Mouse (Mus musculus) adrenal gland, adult 8-10 months (tissue): ENCODE data around the gene Atr. TPM values are rescaled to one million over a fixed set of nuclear protein-coding genes. Genes with fewer than 3 reads are reported as not detected.
"Not testable (repeated sequence)": the region's sequence is repeated elsewhere in the genome, so short reads cannot be mapped to it uniquely, and the experiment has no call there.

Source experiments
- DNase-seq: peaks from one replicate; pipeline ENCODE4 v3.0.0; 2022
- total RNA-seq, 4 experiments: library from RNA; stranded (reverse); gene quantifications; 2 replicates each; pipeline ENCODE4 v1.2.4; 2022

Gene Atr
- total RNA-seq, 4 experiments from 2014 or later = 16.2 to 23.8 (median 18.5) TPM

DNA sequence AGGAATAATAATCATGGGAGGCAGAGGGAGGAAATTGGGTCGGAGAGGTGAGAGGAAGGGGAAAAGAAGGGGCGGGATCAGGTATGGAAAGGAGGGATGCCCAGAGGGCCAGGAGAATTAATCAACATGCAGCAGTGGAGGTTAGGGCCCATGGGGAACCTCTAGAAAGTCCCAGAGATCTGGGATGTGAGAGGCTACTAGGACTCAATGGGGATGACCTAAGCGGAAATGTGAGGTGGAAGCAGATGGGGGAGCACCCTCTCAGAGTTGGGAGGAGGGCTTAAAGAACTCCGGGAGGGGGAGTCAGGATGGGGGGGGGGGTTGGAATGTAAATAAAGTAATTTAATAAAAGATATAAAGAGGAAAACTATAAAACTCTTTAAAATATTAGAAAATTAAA, 96.3 kb downstream of the Atr start:
- DNase-seq = no peak

GRCm38 (mm10) chr9:95954226-95954584, 96.8 kb downstream of the Atr start:
- DNase-seq = peak; percentile 13

DNA sequence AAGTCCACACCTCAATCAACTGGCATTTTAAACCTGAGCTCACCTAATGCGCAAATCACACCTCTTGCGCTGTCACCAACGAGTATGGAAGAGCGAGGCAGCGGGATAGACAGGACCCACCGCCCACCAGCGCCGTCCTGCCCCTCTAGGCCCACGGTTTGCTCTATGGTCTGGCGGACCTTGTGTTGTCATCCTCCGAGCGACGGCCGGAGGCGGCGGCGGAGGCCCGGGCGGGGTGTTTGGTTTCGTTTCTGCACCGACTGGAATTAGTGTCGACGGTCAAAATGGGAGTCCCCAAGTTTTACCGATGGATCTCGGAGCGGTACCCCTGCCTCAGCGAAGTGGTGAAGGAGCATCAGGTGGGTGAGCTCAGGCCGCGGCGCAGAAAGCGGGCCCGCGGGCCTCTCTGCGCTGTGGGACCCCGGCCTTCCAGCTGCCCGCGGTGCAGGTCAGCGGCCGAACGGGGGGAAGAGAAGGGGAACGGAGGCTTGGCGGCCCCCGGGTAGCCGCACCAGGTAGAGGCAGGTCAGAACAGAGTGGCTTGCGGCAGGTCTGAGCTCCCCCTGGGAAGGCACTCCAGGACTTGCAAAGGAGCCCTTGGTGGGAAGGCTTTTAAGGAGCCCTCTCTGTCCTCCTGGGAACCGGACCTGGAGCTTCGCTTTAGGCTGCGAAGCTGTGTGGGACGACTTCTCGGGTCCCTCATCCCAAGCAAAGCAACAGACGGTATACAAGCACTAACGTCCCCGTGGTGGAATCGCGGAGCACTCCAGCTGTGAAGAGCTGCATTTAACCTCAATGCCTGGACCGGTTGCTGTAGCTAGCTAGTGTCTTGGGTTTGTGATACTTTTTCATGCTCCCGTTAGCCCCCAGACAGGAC, 97.4 kb downstream of the Atr start, which contains the start of gene Xrn1:
Xrn1 (plus strand) TSS at position 176 of the 877 bp plus-strand sequence.
- DNase-seq = peak; percentile 87

GRCm38 (mm10) chr9:95957611-95958010, 100.2 kb downstream of the Atr start:
- DNase-seq = no peak

DNA sequence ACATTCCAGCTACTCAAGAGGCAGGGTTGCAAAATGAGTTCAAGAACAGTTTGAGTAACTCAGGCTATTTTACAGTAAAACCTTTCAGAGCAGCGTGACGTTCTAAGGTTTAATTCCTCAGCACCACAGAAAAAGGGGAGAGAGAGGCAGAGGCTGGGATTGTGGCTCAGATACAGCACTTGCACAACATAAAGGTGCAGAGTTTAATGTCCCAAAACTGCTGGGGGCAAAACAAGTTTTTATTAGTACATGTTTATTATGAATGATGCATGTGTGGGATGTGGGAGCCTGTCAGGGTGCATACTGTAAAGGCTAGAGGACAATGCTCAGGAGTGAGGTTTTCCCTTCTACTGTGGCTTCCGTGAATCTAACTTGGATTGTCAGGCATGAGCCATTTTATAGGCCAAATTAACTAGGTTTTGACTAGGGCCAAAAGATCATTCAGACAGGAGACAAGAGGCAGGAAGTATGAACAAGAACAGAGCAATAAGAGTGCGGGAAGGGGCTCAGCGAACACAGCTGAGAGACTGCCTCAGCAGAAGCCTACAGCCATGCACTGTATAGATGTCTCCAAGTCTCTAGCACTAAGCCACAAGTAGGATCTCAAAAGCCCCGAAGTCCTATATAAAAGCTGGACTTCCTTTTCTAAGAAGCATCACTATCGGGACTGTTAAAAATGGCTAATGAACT, 100.8 kb downstream of the Atr start:
- DNase-seq = no peak

DNA sequence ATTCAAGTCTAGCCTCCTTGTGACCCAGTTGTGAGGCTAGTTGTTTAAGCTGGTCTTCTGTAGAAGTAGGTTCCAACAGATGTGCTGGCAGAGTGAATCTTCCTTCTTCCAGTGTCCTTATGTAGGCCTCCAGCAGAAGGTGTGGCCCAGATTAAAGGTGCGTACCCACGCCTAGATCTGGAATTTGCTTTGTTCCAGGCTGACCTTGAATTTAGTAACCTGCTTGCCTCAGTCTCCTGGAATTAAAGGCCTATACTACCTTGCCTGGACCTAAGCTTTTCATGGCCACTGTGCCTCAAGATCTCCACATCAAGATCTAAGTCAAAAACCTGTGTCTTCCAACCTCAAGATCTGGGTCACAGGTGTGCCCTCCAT, 101.3 kb downstream of the Atr start:
- DNase-seq = not testable (repeated sequence)

DNA sequence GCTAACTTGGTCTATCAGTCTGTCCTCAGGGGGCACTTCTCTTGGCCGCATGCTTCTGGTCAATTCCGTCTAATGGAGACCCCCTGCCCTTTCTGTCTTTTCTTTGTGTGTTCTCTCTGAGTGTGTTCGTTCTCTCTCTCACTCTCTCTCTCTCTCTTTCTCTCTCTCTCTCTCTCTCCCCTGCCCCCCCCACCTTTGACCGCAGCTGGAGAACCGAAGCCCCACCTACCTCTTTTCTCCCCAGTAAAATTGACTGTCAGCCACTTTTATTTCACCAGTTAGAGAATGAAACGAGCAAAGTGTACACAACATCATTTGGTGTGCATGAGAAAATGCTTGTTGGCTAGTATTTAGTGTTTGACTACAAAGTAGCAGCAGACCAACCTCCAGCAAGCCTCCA, 101.8 kb downstream of the Atr start:
- no peak for DNase-seq

- DNase-seq = no peak
These were observed 102.5 kb downstream of the Atr start for GRCm38 (mm10) chr9:95959732-95960428.

- no peak for DNase-seq
These were observed 103.7 kb downstream of the Atr start for GRCm38 (mm10) chr9:95961058-95961457.

- no peak for DNase-seq
These were observed 106.6 kb downstream of the Atr start for GRCm38 (mm10) chr9:95964037-95964436.

DNA sequence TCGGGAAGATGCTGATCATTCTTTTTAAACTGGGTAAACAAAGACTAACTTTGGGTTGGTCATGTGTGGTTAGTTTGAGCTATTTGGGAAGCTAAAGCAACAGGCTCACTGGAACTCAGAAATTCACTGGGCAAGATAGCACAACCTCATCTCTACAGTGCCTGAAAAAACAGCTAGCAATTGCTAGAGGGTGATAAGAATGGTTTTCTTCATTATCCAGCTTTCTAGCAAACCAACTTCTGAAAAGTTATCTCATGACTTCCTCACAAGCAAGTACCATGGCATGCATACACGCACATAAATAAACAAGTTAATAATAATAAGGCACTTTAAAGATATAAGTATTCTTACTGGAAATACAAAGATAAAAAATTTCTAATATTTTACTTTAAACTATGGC, 120.9 kb downstream of the Atr start:
- no peak for DNase-seq

GRCm38 (mm10) chr9:95979896-95980295, 122.5 kb downstream of the Atr start:
- no peak for DNase-seq

DNA sequence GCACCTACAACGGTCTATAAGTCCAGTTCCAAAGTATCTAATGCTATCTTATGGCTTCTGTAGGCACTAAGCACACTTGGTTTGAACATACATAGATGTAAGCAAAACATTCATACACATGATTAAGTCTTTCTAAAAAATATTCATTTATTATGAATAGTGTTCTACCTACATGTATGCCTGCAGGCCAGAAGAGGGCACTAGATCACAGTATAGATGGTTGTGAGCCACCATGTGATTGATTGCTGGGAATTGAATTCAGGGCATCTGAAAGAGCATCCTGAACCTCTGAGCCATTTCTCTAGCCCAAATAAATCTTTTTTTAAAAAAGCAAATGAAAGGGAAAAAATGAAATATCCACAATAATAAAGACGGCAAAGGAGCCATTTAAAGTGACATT, 134.9 kb downstream of the Atr start:
- DNase-seq = no peak

Other genes with a start within 250 kb of the Atr start
- 1 to 10 TPM; 3.0 to 9.3 (median 6.2) TPM for gene Pcolce2, start 220.0 kb upstream of the Atr start, total RNA-seq
- gene Trpc1, start 107.2 kb upstream of the Atr start, total RNA-seq = 1 to 10 TPM; 4.4 to 6.7 (median 5.3) TPM
- 1 to 10 TPM; 2.1 to 5.6 (median 3.9) TPM for gene Pls1, start 12.3 kb upstream of the Atr start, total RNA-seq
- gene Xrn1, start 97.2 kb downstream of the Atr start, total RNA-seq = 10 to 100 TPM; 21.4 to 40.9 (median 31.5) TPM